Mouse (Mus musculus) layer of hippocampus, adult 18-20 months (tissue): ENCODE measurements around the gene Calm5. TPM values are rescaled to one million over a fixed set of nuclear protein-coding genes. Genes with fewer than 3 reads are reported as not detected.
"Not testable (repeated sequence)": the region's sequence is repeated elsewhere in the genome, so short reads cannot be mapped to it uniquely, and the experiment has no call there.

Source experiments
- DNase-seq, 2 experiments: peaks; one replicate each; pipeline ENCODE4 v3.0.0; 2022; ENCODE audit warnings: low spot score in 2 of 2
- long read RNA-seq: library from polyadenylated mRNA; stranded (forward); transcript quantifications from one replicate; pipeline ENCODE4 v2.0.0, GENCODE M21; 2021
- total RNA-seq, 2 experiments: library from RNA; stranded (reverse); gene quantifications; 2 replicates each; pipeline ENCODE4 v1.2.3; 2021

Calm5 gene
- total RNA-seq: not detected
- long read RNA-seq: 0 reads

DNA sequence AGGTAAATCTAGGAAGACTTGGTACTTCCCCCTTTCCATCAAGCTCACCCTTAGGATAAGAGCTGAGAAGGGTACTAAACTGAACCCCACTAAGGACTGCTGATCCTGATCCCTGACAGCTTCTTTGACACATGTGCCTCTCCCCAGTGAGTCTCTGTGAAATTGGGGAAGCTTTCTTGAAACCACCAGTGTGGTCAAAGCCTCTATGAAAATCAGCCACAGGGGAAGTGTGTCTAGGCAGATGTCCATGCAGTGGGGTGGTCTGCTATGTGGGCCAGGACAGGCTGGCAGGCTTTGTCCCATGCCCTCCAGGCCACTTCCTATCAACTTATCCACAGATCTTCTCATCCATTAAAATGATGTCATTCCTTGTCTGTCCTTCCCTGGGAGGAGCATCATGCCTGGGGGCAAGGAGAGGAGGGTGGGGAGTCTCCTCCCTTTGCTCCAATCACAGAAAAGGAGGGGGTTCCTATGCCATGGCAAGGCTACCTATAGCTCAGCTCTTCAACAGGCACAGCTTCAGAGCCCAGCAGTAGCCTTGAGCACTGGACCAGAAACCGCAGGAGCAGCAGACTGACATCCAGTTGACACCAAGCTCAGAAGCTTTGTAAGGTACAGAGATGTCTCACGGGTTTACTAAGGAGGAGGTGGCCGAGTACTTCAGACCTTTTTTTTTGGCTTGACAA is at the start of gene Calm5:
Calm5 (plus strand) TSS at position 526 of the 686 bp plus-strand sequence.
- DNase-seq: not testable (repeated sequence)

DNA sequence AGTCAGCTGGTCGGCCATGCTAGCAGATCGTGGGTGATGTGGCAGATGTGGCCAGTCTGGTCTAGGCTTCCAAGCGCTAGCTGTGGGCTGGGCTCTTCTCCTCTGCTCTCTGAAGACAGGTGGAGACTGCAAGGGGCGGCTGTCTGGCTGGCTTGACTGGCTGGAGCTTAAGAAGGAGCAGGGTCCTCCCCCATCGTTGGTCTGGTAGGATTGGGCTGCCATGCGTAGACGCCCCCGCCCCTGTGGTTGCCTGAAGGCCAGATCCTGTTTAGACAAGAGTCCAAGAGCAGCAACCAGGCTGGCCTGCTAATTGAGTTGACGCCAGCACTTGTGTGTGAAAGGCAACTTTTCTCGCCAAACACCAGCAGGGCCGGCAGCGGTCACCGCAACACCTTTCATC is 49.8 kb upstream of the Calm5 start, which contains the start of gene Calml3:
Calml3 (minus strand) TSS at position 131 of the 400 bp plus-strand sequence.
- DNase-seq: no peak

DNA sequence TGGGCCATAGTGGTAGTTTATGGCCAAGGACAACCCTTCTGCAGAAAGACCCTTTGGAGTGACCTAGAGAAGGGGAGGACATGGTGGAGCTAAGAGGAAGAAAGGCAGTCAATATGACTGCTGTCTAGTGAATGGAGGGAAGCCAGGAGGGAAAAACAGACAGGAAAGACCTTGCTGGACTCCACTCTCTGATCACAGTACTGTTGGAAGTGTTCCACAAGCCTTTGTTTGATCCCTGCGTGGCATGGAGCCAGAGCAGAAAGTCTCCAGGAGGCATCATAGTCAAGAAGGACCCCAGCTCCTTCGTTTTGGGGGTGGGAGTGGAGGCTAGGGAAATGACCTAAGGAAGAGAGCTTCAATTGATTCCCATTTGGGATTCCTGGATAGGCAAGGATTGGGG is 48.8 kb upstream of the Calm5 start:
- DNase-seq: no peak

DNA sequence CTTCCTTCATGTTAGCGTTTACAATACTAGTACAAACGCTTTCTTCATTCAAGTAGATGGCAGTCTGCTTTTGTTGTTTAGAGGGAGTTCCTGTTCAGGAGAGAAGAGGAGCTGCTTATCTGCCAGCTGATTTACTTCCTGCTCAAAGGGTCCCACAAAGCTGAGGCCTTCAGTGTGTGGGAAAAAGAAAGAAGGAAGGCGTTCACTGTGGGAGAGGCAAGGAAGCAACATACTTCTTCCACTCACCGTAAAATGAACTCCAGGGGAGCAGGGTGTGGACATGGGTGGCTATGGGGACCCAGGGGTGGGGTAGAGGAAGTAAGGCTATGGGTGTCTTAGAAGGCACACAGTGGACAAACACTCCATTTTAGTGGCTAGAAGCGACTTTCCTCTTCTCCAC is 48.3 kb upstream of the Calm5 start:
- no peak for DNase-seq

DNA sequence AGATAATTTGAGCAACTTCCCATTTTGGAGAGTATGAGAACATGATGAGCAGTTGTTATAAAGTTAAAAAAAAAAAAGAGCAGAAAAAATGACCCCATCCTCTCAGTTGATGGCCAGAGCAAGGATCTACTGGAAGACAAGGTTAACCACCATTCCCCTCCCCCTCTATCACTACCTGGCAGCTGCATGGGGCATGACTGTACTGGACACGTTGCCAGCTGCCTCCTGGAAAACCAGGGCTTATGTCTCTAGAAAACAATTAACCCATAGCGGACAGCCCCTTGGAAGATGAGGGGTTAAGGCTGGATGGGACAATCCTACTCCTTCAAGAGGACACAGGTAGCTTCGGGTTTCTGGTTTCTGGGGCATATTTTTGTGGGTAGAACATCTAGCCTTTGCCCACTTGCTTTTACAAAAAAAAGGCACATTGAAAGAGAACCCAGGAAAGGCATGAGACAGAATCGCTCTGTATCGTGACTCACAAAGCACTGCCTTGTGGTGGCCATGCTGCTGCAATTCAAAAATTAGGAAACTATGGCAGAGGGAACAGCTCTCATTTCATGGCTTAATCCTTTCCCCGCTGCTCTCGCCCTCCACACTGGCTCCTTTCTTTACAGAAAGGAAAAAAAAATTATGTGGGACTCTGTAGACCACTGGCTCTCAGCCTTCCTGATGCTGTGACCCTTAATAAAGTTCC is 46.7 kb upstream of the Calm5 start:
- DNase-seq: no peak

DNA sequence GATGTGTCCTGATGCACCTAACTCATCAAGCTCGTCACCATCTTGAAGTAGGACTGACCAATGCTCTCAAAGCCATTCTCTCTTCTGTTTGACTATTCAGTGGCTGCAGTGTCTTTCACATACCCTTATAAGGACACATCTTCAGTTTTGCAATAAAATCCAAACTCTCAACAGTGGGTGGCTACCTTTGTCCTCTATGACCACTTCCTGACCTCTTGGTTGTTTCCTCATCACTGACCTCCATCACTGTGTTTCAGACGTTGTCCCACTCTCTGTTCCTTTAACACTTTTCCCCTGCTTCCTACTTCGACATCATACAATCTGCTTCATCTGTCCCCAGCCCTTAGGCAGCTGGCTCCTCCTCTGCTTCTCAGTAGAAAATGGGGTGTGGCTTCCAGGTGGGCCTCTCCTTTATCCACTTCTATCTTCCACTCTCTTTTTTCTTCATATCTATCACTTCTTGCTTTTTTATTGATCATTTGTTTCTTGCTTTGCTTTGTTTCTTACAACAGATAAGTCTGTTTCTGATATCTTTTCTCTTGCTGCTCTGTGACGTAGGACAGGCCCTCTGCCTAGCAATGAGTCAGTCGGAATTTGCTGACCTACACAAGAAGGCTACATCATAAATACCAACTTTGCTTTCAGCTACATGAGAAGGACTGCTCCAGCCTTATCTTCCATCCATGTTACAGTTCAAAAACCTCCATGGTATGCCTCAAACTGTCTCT is 35.8 kb upstream of the Calm5 start:
- no peak for DNase-seq

DNA sequence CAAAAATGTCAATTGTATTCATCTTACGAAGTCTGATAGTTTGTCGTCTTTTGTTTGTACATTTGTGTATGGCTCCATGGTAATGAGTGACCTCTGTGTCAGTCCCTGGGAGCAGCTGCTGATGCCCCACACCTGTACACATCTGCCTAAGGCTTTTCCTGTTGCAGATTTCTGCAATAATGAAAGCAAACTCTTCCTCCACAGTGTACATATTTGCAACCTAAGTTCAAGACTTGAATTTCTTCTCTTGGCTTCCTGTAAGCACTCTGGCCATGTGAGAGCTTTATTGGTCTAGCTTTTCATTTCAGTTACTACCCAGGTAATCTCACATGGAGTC is 35.3 kb upstream of the Calm5 start:
- DNase-seq: no peak

DNA sequence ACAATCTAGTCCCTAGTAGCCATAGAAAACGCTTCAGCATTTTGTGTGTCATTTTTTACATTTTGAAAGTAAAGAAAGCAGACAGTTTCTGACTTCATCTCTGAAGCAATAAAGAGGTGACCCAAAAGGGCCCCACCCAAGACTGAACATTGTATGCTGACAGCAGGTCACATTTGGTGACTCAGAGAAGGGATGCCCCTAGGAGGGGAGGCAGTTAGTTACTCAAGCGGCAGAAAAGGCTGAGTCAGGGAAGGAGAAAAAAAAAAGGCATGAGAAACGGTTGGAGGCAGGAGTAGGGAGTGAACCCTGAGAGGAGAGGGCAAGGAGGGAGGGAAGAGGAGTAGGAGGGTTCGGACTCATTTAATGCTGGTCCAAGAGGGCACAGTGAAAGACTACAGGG is 31.9 kb upstream of the Calm5 start:
- no peak for DNase-seq

DNA sequence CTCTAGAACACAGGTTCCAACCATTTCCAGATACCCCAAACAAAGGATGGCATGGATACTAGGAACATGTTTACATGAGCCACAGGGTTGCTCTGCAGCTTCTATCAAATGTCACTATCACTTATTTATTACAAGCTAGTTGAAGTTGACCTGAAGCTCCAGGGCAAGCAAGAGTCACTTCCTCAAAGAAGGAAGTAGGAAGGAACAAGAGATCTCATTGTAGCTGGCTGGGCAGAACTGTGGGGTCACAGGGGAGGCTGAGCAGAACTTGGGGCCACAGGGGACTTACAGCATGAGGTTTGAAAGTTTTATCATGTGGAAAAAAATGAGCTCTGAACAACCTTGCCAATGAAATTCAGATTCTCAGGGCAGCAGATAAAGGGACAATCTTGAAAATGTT is 28.2 kb upstream of the Calm5 start:
- DNase-seq: no peak

DNA sequence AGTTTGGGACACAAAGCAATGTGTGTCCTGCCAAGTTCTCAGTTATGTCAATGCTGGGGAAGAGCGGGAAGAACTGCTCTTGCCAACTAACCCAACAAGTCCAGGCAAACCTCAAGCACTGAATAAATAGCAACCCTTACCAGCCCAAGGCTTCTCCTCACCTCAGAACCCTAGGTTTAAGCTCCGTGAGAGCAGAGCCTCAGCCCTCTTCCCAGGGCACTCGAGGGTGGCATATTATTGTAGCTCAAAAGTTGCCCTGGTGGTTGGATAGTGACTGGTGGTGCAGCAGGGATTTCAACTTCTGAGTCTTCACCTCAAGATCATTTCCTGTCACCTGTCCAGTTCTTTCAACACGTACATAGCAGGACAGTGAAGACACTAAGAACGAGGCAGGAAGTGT is 22.4 kb upstream of the Calm5 start:
- DNase-seq: no peak

DNA sequence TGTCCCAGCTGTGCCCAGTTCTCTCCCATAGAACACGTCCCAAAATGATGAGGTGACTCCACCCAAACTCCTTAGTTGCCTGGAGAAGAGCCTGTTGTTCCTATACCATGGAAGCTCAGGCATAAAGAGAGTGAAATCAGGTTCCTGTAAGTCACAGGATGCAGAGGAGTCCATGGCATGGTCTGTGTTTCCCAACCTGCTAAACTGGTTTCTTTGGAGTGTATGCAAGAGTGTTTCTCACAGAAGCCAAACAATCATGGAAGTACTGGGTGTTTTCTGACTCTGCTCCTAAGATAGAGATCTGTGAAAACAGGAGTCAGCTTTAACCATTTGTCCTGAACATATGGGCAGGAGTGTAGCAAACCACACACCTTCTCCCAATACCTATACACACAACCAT is 22.0 kb upstream of the Calm5 start:
- DNase-seq: no peak

DNA sequence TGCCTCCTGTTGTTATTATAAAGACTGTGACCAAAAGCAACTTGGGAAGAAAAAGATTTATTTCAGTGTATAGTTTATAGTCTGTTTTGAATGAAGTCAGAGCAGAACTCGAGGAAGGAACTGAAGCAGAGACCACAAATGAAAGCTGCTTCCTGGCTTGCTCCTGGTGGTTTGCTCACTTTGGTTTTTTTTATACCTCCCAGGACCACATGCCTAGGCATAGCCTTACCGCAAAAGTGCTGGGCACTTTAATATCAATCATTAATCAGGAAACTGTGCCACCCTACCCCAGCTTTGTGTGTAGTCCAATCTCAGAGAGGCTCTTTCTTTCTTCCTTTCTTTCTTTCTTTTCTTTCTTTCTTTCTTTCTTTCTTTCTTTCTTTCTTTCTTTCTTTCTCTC is 21.5 kb upstream of the Calm5 start:
- DNase-seq: no peak

DNA sequence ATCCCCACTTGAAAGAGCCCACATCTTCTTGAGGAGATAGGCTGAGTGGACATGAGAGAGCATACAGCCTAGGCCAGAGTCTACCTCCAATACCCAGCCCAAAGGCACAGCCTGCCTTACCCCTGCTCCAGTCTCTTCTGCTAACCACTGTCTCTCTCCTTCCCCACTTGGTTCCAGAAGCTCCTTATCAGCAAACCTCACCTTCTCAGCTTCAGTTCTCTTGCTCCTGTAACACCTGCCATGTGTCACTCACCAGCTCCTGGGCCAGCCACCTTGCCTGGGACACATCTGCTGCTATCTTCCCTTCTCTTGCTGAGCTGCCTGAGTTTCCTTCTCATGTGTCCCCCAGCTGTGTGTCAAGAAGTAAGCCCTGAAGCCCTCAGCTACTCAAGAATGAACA is 20.3 kb upstream of the Calm5 start:
- not testable (repeated sequence) for DNase-seq

DNA sequence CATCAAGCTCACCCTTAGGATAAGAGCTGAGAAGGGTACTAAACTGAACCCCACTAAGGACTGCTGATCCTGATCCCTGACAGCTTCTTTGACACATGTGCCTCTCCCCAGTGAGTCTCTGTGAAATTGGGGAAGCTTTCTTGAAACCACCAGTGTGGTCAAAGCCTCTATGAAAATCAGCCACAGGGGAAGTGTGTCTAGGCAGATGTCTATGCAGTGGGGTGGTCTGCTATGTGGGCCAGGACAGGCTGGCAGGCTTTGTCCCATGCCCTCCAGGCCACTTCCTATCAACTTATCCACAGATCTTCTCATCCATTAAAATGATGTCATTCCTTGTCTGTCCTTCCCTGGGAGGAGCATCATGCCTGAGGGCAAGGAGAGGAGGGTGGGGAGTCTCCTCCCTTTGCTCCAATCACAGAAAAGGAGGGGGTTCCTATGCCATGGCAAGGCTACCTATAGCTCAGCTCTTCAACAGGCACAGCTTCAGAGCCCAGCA is 16.6 kb upstream of the Calm5 start, which contains the start of gene Calm4:
Calm4 (plus strand) TSS at position 446 of the 496 bp plus-strand sequence.
- DNase-seq: not testable (repeated sequence)

DNA sequence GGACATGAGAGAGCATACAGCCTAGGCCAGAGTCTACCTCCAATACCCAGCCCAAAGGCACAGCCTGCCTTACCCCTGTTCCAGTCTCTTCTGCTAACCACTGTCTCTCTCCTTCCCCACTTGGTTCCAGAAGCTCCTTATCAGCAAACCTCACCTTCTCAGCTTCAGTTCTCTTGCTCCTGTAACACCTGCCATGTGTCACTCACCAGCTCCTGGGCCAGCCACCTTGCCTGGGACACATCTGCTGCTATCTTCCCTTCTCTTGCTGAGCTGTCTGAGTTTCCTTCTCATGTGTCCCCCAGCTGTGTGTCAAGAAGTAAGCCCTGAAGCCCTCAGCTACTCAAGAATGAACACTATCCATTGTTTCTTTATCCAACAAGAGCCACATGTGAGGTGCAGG is 13.3 kb upstream of the Calm5 start:
- DNase-seq: not testable (repeated sequence)

DNA sequence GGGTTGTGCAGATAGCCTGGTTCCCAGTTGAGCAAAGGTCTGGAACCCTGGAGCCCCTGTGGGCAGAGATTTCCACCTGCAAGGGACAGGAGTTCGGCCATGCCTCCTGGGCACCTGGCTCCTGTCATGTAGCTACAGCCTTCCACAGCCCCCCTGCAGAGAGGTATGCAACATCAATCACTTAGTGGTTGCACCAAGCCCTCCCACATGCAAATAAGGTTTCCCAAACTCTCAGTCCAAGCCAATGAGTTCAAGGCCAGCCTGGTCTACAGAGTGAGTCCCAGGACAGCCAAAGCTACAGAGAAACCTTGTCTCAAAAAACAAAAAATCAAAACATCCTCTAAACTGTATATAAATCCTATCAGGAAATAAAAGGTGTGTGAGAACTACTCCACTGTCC is 3.6 kb upstream of the Calm5 start:
- DNase-seq: no peak

DNA sequence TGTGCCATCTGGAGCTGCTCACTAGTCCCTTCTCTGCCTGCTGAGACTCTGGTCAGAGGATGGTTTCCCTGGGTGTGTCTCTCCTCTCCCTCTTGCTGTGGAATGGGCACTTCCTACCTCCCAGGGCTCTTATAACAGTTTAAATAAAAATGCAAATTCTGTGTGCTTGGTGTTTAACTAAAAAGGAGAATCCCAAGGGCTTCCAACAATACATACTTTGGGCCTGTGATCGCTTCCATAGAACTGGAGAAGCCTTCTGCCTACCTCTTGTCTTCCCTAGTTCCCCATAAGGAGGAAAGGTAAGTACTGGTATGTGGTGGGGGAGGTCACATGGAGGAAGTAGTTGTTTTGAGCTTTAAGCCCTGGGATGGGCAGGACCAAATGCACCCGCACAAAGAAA is 883 bp downstream of the Calm5 start:
- DNase-seq: no peak

DNA sequence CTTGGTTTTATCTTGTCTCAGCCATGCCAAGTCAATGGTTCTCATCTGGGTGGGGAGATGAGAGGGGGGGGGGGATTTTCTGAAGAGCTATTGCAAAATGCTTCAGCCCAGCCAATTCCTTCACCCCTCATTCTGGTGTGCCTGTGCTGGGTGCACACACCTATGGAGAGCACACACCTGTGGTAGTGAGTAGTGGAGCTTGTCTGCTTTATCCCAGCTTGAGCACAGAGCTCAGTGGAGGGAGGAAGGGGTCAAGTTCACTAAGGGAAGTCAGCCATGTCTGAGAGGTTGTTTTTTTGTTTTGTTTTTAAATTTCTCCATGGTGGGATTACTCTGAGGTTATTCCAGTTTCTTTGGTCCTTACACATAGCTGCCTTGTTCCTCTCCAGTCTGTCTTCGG is 2.3 kb downstream of the Calm5 start:
- no peak for DNase-seq

DNA sequence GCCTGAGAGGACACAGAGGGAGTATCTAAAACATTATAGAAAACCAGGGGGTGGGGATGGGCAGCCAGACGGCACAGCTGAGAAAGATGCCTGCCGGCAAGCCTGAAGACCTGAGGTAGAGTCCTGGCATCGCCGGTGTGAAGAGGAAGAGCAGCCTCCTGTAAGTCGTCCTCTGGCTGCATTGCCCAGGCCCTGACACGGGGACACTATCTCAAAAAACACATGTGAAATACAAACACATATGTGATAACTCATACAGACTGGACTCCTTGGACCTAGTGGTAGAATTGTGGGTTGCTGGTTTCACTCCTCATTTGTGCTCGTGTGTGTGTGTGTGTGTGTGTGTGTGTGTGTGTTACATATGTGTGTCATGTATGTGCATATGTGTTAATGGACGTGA is 7.3 kb downstream of the Calm5 start:
- no peak for DNase-seq

DNA sequence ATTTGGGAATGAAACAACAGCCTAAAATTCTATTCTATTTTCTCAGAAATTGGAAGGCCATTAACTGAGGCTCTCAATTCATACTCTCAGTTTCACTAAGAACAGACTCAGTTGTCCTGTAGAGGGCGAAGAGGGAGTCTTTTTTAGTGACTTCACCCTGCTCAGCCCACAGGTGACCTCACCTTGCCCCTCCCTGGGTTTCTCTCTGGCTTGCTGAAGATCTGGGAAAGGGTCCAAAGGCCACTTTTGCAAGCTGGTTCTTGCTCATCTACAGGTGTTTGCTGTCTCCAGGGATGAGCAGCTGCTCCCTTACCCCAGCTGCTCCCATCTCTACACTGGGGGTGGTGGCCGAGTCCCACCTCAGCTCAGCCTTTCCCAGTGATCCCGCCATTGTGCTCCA is 8.4 kb downstream of the Calm5 start:
- DNase-seq: no peak

DNA sequence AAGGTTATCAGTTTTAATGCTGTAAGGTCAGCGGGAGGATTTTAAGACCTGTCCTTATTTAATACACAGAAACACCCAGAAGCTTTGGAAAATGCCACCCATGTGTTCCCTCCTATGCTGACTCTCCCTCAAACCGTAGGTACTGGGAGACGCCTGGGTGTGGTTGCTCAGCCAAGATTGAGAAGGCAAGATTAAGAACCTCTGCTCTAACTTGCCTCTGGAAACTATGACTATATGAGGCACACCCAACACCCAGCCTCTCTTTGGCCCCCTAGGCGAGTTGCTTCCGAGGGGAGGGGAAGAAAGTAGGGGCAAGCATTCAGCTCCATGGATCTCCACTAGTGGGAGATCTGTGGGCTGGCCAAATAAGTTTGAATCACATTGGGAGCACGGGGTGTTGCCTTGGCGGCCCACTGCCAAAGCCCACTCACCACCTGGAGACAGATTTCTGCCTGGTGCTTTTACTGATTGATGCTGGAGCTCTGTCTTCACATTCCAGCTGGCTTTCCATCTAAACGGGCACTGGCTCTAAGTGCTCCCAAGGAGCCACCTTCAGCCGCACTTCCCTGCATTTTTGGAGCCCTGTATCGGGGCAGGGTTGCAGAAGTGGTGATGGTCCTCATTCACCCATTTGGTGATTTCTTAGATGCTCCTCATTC is 9.1 kb downstream of the Calm5 start:
- DNase-seq: peak; percentile 24 to 72
